Mouse (Mus musculus) C3H10T1/2 (cell line): ENCODE measurements around the gene Capn3. TPM values are rescaled to one million over a fixed set of nuclear protein-coding genes. Genes with fewer than 3 reads are reported as not detected.

Experiments used
- polyA plus RNA-seq, 2 experiments: library from polyadenylated mRNA; unstranded; fragments of >200 nt; fragmentation: generic; extraction: Trizol; gene quantifications; one replicate each; pipeline ENCODE4 v1.2.1; 2012; ENCODE audit warnings: missing spikeins in 2 of 2

The Capn3 gene
- under 1 TPM in 1 of 2 experiments, not detected in 1; 0.37 TPM for polyA plus RNA-seq

DNA sequence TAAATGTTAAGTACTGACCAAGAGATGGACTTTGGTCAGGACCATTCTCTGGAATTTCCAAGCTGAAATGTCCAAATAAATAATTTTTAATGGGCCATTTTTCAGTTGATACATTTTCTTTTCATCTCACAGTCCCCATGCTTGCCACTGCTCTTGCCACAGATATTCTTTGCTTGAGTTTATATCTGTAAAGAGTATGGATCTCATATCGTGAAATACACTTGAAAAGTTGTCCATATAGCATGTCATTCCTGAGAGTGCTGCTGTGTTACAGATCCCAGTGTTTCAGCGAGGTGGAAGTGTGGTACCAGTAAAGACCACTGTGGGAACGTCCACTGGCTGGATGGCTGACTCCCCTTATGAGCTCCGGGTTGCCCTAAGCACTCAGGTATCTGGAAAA, at the start of gene Capn3:
TSS of gene Capn3 (plus strand) at position 301 of the 400 bp plus-strand sequence.

Other genes with a start within 250 kb of the Capn3 start
- not detected for gene Pla2g4e, start 210.7 kb upstream of the Capn3 start, polyA plus RNA-seq
- not detected for gene Pla2g4d, start 166.8 kb upstream of the Capn3 start, polyA plus RNA-seq
- gene Pla2g4f, start 141.9 kb upstream of the Capn3 start, polyA plus RNA-seq = under 1 TPM in 1 of 2 experiments, not detected in 1; 0.01 TPM
- gene Vps39, start 102.9 kb upstream of the Capn3 start, polyA plus RNA-seq = 10 to 100 TPM in 1 of 2 experiments, 1 to 10 TPM in 1; 1.4 to 11.8 TPM
- gene Ganc, start 52.1 kb upstream of the Capn3 start, polyA plus RNA-seq = 10 to 100 TPM in 1 of 2 experiments, under 1 TPM in 1; 0.36 to 10.3 TPM
- 1 to 10 TPM in 1 of 2 experiments, under 1 TPM in 1; 0.26 to 8.1 TPM for gene Tmem87a, start 51.9 kb upstream of the Capn3 start, polyA plus RNA-seq
- gene Zfp106, start 107.8 kb downstream of the Capn3 start, polyA plus RNA-seq = 10 to 100 TPM in 1 of 2 experiments, 1 to 10 TPM in 1; 2.2 to 19.0 TPM
- gene Snap23, start 111.7 kb downstream of the Capn3 start, polyA plus RNA-seq = 1 to 10 TPM in 1 of 2 experiments, under 1 TPM in 1; 0.66 to 8.3 TPM
- 1 to 10 TPM in 1 of 2 experiments, under 1 TPM in 1; 0.37 to 1.9 TPM for gene Haus2, start 153.4 kb downstream of the Capn3 start, polyA plus RNA-seq
- 1 to 10 TPM in 1 of 2 experiments, under 1 TPM in 1; 0.56 to 3.3 TPM for gene Lrrc57, start 153.5 kb downstream of the Capn3 start, polyA plus RNA-seq
- 1 to 10 TPM in 1 of 2 experiments, under 1 TPM in 1; 0.27 to 4.8 TPM for gene Stard9, start 173.1 kb downstream of the Capn3 start, polyA plus RNA-seq